Mouse (Mus musculus) CD4-positive helper T cell, adult 2 months (primary cell): ENCODE data around the gene Prss53.
"Not testable (repeated sequence)": the region's sequence is repeated elsewhere in the genome, so short reads cannot be mapped to it uniquely, and the experiment has no call there.

ENCODE experiments used
- DNase-seq: peaks from one replicate; pipeline ENCODE4 v3.0.0-alpha.2; 2012; ENCODE audit warnings: low read depth, missing footprints, low spot score

The Prss53 gene

GRCm38 (mm10) chr7:127875627-127876001 is 15.2 kb downstream of the Prss53 start:
- peak; percentile 90 for DNase-seq

GRCm38 (mm10) chr7:127874812-127875626 is 15.8 kb downstream of the Prss53 start:
- no peak for DNase-seq

- no peak for DNase-seq
Observed at GRCm38 (mm10) chr7:127870136-127870821, 20.5 kb downstream of the Prss53 start.

- DNase-seq, result no peak
Observed at GRCm38 (mm10) chr7:127869149-127869810, 21.5 kb downstream of the Prss53 start.

- no peak for DNase-seq
Observed at GRCm38 (mm10) chr7:127867641-127868040, 23.1 kb downstream of the Prss53 start.

GRCm38 (mm10) chr7:127866434-127866833 is 24.3 kb downstream of the Prss53 start:
- DNase-seq, result no peak

- DNase-seq, result no peak
Observed at GRCm38 (mm10) chr7:127858258-127858657, 32.5 kb downstream of the Prss53 start.

GRCm38 (mm10) chr7:127850906-127851305 is 39.9 kb downstream of the Prss53 start:
- DNase-seq, result no peak

- DNase-seq, result no peak
Observed at GRCm38 (mm10) chr7:127849973-127850875, 40.5 kb downstream of the Prss53 start.

GRCm38 (mm10) chr7:127842001-127842718 is 48.6 kb downstream of the Prss53 start:
- DNase-seq, result peak; percentile 87

GRCm38 (mm10) chr7:127841340-127842000 is 49.3 kb downstream of the Prss53 start:
- peak; percentile 96 for DNase-seq

- no peak for DNase-seq
Observed at GRCm38 (mm10) chr7:127840886-127841285, 49.9 kb downstream of the Prss53 start.

GRCm38 (mm10) chr7:127840031-127840430 is 50.7 kb downstream of the Prss53 start:
- DNase-seq, result not testable (repeated sequence)

- DNase-seq, result not testable (repeated sequence)
Observed at GRCm38 (mm10) chr7:127837878-127838277, 52.9 kb downstream of the Prss53 start.

GRCm38 (mm10) chr7:127837473-127837872 is 53.3 kb downstream of the Prss53 start:
- no peak for DNase-seq
